Mouse (Mus musculus) G1E (cell line): ENCODE measurements around the gene Acot11.

ENCODE experiments used
- GATA1 ChIP-seq: IDR thresholded peaks from 2 replicates; pipeline ENCODE4 v1.6.1; 2012; ENCODE audit warnings: borderline replicate concordance, low read length, inconsistent platforms, mixed read lengths
- POLR2AphosphoS5 ChIP-seq: IDR thresholded peaks from 2 replicates; pipeline ENCODE4 v1.6.1; 2012; ENCODE audit warnings: low read depth, low read length, inconsistent platforms; ENCODE audit not compliant: insufficient replicate concordance

- no peak for TF ChIP-seq GATA1
- TF ChIP-seq POLR2AphosphoS5, result no peak
These were observed 35.5 kb downstream of the Acot11 start for GRCm38 (mm10) chr4:106769306-106769705.
